Mouse (Mus musculus) embryo, embryonic 11.5 days (tissue): ENCODE data around the gene Net1.
"Not testable (repeated sequence)": the region's sequence is repeated elsewhere in the genome, so short reads cannot be mapped to it uniquely, and the experiment has no call there.

Source experiments
- DNase-seq: peaks from one replicate; pipeline ENCODE4 v3.0.0-alpha.2; 2012; ENCODE audit warnings: low read depth, low spot score

The Net1 gene

GRCm38 (mm10) chr13:3891479-3892087 is 26.4 kb downstream of the Net1 start:
- DNase-seq: no peak

- DNase-seq: no peak
Observed at GRCm38 (mm10) chr13:3890061-3890460, 28.0 kb downstream of the Net1 start.

- no peak for DNase-seq
Observed at GRCm38 (mm10) chr13:3889111-3889510, 28.9 kb downstream of the Net1 start.

GRCm38 (mm10) chr13:3886663-3887062 is 31.4 kb downstream of the Net1 start:
- no peak for DNase-seq

- no peak for DNase-seq
Observed at GRCm38 (mm10) chr13:3877679-3878220, 40.3 kb downstream of the Net1 start.

GRCm38 (mm10) chr13:3877185-3877584 is 40.8 kb downstream of the Net1 start:
- DNase-seq: no peak

- DNase-seq: no peak
Observed at GRCm38 (mm10) chr13:3876448-3876847, 41.6 kb downstream of the Net1 start.

GRCm38 (mm10) chr13:3872832-3873231 is 45.2 kb downstream of the Net1 start:
- DNase-seq: no peak

GRCm38 (mm10) chr13:3869901-3870300 is 48.1 kb downstream of the Net1 start:
- no peak for DNase-seq

GRCm38 (mm10) chr13:3867158-3867557 is 50.9 kb downstream of the Net1 start:
- no peak for DNase-seq

- no peak for DNase-seq
Observed at GRCm38 (mm10) chr13:3866355-3867052, 51.5 kb downstream of the Net1 start.

- no peak for DNase-seq
Observed at GRCm38 (mm10) chr13:3865648-3866354, 52.2 kb downstream of the Net1 start.

- DNase-seq: no peak
Observed at GRCm38 (mm10) chr13:3862922-3863580, 55.0 kb downstream of the Net1 start.

- DNase-seq: no peak
Observed at GRCm38 (mm10) chr13:3862325-3862724, 55.7 kb downstream of the Net1 start.

GRCm38 (mm10) chr13:3861251-3861650 is 56.8 kb downstream of the Net1 start:
- DNase-seq: no peak

- DNase-seq: no peak
Observed at GRCm38 (mm10) chr13:3856252-3856651, 61.8 kb downstream of the Net1 start.

GRCm38 (mm10) chr13:3854856-3855255 is 63.2 kb downstream of the Net1 start:
- DNase-seq: no peak

GRCm38 (mm10) chr13:3853648-3854333 is 64.2 kb downstream of the Net1 start, which contains the start of gene Calm5:
Gene Calm5, plus strand, starts transcription at chr13:3854173.
- not testable (repeated sequence) for DNase-seq

- DNase-seq: no peak
Observed at GRCm38 (mm10) chr13:3850330-3850729, 67.7 kb downstream of the Net1 start.

- not testable (repeated sequence) for DNase-seq
Observed at GRCm38 (mm10) chr13:3840662-3841061, 77.4 kb downstream of the Net1 start.

- DNase-seq: not testable (repeated sequence)
Observed at GRCm38 (mm10) chr13:3837312-3837807, 80.7 kb downstream of the Net1 start, which contains the start of gene Calm4. Gene Calm4, plus strand, starts transcription at chr13:3837757.
